Mouse (Mus musculus) liver, embryonic 14.5 days (tissue): ENCODE data around the gene Atg7. TPM values are rescaled to one million over a fixed set of nuclear protein-coding genes. Genes with fewer than 3 reads are reported as not detected.

Experiments used
- ATAC-seq: fragments of 200-750 bp; cut with Nextera tagmentation; 2 replicates; pipeline ENCODE4 v1.8.0; 2017; ENCODE audit warnings: moderate number of reproducible peaks, mild to moderate bottlenecking, moderate library complexity; ENCODE audit not compliant: insufficient read depth
- DNase-seq, 3 experiments: peaks; one replicate each; pipeline ENCODE4 v3.0.0-alpha.2; 2012 to 2013; ENCODE audit warnings: low read depth in 3 of 3, low spot score in 3 of 3
- H3K27ac ChIP-seq: fragments of 300-500 bp; sonication (generic); 2 replicates; pipeline ENCODE4 v1.5.1; 2014; ENCODE audit warnings: moderate library complexity, mild to moderate bottlenecking, control low read depth, inconsistent platforms
- H3K27me3 ChIP-seq: fragments of 300-500 bp; sonication (generic); 2 replicates; pipeline ENCODE4 v1.6.1; 2014; ENCODE audit warnings: mild to moderate bottlenecking, low read length, moderate library complexity; ENCODE audit not compliant: control insufficient read depth, insufficient read depth
- H3K36me3 ChIP-seq: fragments of 300-500 bp; sonication (generic); replicated peaks from 2 replicates; pipeline ENCODE4 v1.6.1; 2014; ENCODE audit warnings: low read depth; ENCODE audit not compliant: control insufficient read depth, insufficient read depth
- H3K4me1 ChIP-seq, 2 experiments: fragments of 200-500 bp in 1 of 2; fragments of 300-500 bp in 1 of 2; sonication (generic) in 1 of 2; replicated peaks; 2 replicates each; pipeline ENCODE4 v1.6.1; 2012 to 2014; ENCODE audit warnings: antibody characterized with exemption in 1 of 2, inconsistent platforms in 1 of 2, low read length in 1 of 2; ENCODE audit not compliant: control insufficient read depth in 2 of 2, insufficient read depth in 2 of 2
- H3K4me2 ChIP-seq: fragments of 300-500 bp; sonication (generic); 2 replicates; pipeline ENCODE4 v1.6.1; 2014; ENCODE audit warnings: low read depth, mild to moderate bottlenecking, control low read depth, moderate library complexity
- H3K4me3 ChIP-seq, 2 experiments: fragments of 200-500 bp in 1 of 2; fragments of 300-500 bp in 1 of 2; sonication (generic) in 1 of 2; 2 replicates each; pipeline ENCODE4 v1.5.1; 2012 to 2014; ENCODE audit warnings: low read depth in 2 of 2, low read length in 2 of 2, mild to moderate bottlenecking in 2 of 2, control low read depth in 1 of 2, inconsistent platforms in 1 of 2, moderate library complexity in 1 of 2; ENCODE audit not compliant: insufficient read depth in 1 of 2
- H3K9ac ChIP-seq: fragments of 300-500 bp; sonication (generic); replicated peaks from 2 replicates; pipeline ENCODE4 v1.6.1; 2014; ENCODE audit warnings: mild to moderate bottlenecking, control low read depth, moderate library complexity
- H3K9me3 ChIP-seq: fragments of 300-500 bp; sonication (generic); 2 replicates; pipeline ENCODE4 v1.6.1; 2016; ENCODE audit warnings: low read length, mixed read lengths; ENCODE audit not compliant: control insufficient read depth
- CTCF ChIP-seq: IDR thresholded peaks from 2 replicates; pipeline ENCODE4 v1.5.1; 2016; ENCODE audit warnings: antibody characterized with exemption, low read depth, control low read depth
- EP300 ChIP-seq: IDR thresholded peaks from 2 replicates; pipeline ENCODE4 v1.6.1; 2016; ENCODE audit warnings: antibody characterized with exemption, low read depth
- WGBS: fragments of 180-500 bp; shearing (Covaris S2); extraction: QIAGEN DNeasy Blood & Tissue Kit; methylation state at CpG from one replicate; pipeline ENCODE4 v1.1.7; 2014; ENCODE audit not compliant: insufficient replicate concordance; 5-methylcytosine and 5-hydroxymethylcytosine counted together
- polyA plus RNA-seq, 2 experiments: library from polyadenylated mRNA; depleted of rRNA in 1 of 2; stranded (reverse) in 1 of 2; unstranded in 1 of 2; fragments of >200 nt; fragmentation: Nextera tagmentation in 1 of 2; extraction: Ambion mirVana in 1 of 2; gene quantifications; 2 replicates each; pipeline versions ENCODE4 v1.2.1 to v1.2.3; 2012 to 2014

Atg7 gene
- polyA plus RNA-seq, 2 experiments, result 4.8 to 11.8 TPM

GRCm38 (mm10) chr6:114794706-114795105, 151.8 kb downstream of the Atg7 start:
- 84% methylated on average over 9 of the region's 9 CpGs for WGBS
- DNase-seq (no peak), ATAC-seq (no peak)
- TF ChIP-seq EP300 (no peak), CTCF (no peak)
- H3K4me1 ChIP-seq, result peaks cover 0 to 4% of the 10 kb centered on the region in 2 experiments; a peak in 1 of 4 replicates
- H3K36me3 ChIP-seq, result no peaks in the 10 kb centered on the region
- H3K9me3 ChIP-seq, result no peaks in the 10 kb centered on the region
- no peak overlapping the region for H3K4me2 ChIP-seq
- H3K9ac ChIP-seq, result no peak overlapping the region
- no peaks in the 10 kb centered on the region for H3K27me3 ChIP-seq
- H3K4me3 ChIP-seq, result no peak overlapping the region
- no peak overlapping the region for H3K27ac ChIP-seq

- no peak overlapping the region for H3K27ac ChIP-seq
- H3K9ac ChIP-seq, result no peak overlapping the region
- no peaks in the 10 kb centered on the region for H3K27me3 ChIP-seq
- 54% methylated on average over 7 of the region's 7 CpGs for WGBS
- no peak overlapping the region for H3K4me2 ChIP-seq
- TF ChIP-seq CTCF, result no peak
- peak; percentile 55 for TF ChIP-seq EP300
- H3K36me3 ChIP-seq, result no peaks in the 10 kb centered on the region
- peaks cover 0 to 5% of the 10 kb centered on the region in 2 experiments; a peak in 1 of 4 replicates for H3K4me1 ChIP-seq
- DNase-seq (no peak), ATAC-seq (no peak)
- no peak overlapping the region for H3K4me3 ChIP-seq
- no peaks in the 10 kb centered on the region for H3K9me3 ChIP-seq
Measured at GRCm38 (mm10) chr6:114795706-114796325, 152.9 kb downstream of the Atg7 start.

GRCm38 (mm10) chr6:114797901-114798300, 155.0 kb downstream of the Atg7 start:
- Histone ChIP-seq H3K4me3 (no peak overlapping the region), H3K9me3 (no peaks in the 10 kb centered on the region), H3K27ac (no peak overlapping the region), H3K9ac (no peak overlapping the region), H3K4me1 (peaks cover 0 to 6% of the 10 kb centered on the region in 2 experiments; a peak in 1 of 4 replicates), H3K36me3 (no peaks in the 10 kb centered on the region), H3K27me3 (no peaks in the 10 kb centered on the region), H3K4me2 (no peak overlapping the region)
- WGBS, result 50% methylated on average over 5 of the region's 5 CpGs
- TF ChIP-seq EP300 (no peak), CTCF (no peak)
- ATAC-seq (no peak), DNase-seq (no peak)

- no peaks in the 10 kb centered on the region for H3K9me3 ChIP-seq
- no peak for TF ChIP-seq EP300
- no peak for TF ChIP-seq CTCF
- ATAC-seq (no peak), DNase-seq (no peak)
- peaks cover 0 to 6% of the 10 kb centered on the region in 2 experiments; a peak in 1 of 4 replicates for H3K4me1 ChIP-seq
- no peak overlapping the region for H3K4me2 ChIP-seq
- no peaks in the 10 kb centered on the region for H3K36me3 ChIP-seq
- 60% methylated on average over 4 of the region's 4 CpGs for WGBS
- H3K9ac ChIP-seq, result no peak overlapping the region
- H3K27me3 ChIP-seq, result no peaks in the 10 kb centered on the region
- no peak overlapping the region for H3K27ac ChIP-seq
- H3K4me3 ChIP-seq, result no peak overlapping the region
Measured at GRCm38 (mm10) chr6:114798715-114799114, 155.8 kb downstream of the Atg7 start.

GRCm38 (mm10) chr6:114800291-114800965, 157.5 kb downstream of the Atg7 start:
- WGBS, result 36% methylated on average over 2 of the region's 2 CpGs
- H3K4me3 ChIP-seq, result no peak overlapping the region
- no peaks in the 10 kb centered on the region for H3K9me3 ChIP-seq
- H3K4me1 ChIP-seq, result peaks cover 0 to 4% of the 10 kb centered on the region in 2 experiments; a peak in 1 of 4 replicates
- no peak overlapping the region for H3K4me2 ChIP-seq
- no peak overlapping the region for H3K9ac ChIP-seq
- TF ChIP-seq CTCF, result no peak
- TF ChIP-seq EP300, result no peak
- no peaks in the 10 kb centered on the region for H3K27me3 ChIP-seq
- no peak for DNase-seq
- no peak for ATAC-seq
- no peak overlapping the region for H3K27ac ChIP-seq
- H3K36me3 ChIP-seq, result no peaks in the 10 kb centered on the region
